In genomic region chr2:18318671-18319070, GRCm38 (mm10) we compare ENCODE assay signal across 26 mouse cellular contexts.
"Had no signal": no experiment of that assay in that cellular context is flagged by ENCODE, and none has a peak within 500 bp of the region (broad histone marks: within the 10 kb centered on the region; RNA-seq: fewer than 3 reads in every experiment).

No protein-coding gene starts in this region.

- H3K4me2 ChIP-seq: embryonic facial prominence, embryonic 12.5 days; embryonic facial prominence, embryonic 13.5 days; embryonic facial prominence, embryonic 15.5 days; forebrain, embryonic 12.5 days; forebrain, embryonic 13.5 days; forebrain, embryonic 15.5 days had no signal

- H3K27ac ChIP-seq: embryonic facial prominence, embryonic 10.5 days; embryonic facial prominence, embryonic 12.5 days; embryonic facial prominence, embryonic 13.5 days; embryonic facial prominence, embryonic 15.5 days; forebrain, embryonic 12.5 days; forebrain, embryonic 13.5 days; forebrain, embryonic 15.5 days; gastrocnemius, adult 2 months; heart, adult 2 months; heart, embryonic 10.5 days had no signal

- H3K9me3 ChIP-seq: embryonic facial prominence, embryonic 12.5 days; embryonic facial prominence, embryonic 13.5 days; forebrain, embryonic 15.5 days; heart, embryonic 10.5 days had no signal

- DNase-seq: cerebellum, adult 2 months; cerebellum, adult 8-10 months; cerebellum, adult 9-10 months; cerebellum, adult 9-11 months; cerebellum, postnatal 10 days; cerebellum, postnatal 14 days; cerebellum, postnatal 25 days; cerebellum, postnatal 36 days; embryo, embryonic 11 days; gastrocnemius, adult 2 months; gastrocnemius, postnatal 10 days; gastrocnemius, postnatal 14 days; gastrocnemius, postnatal 36 days; heart, adult 11 months; heart, adult 18-20 months; heart, adult 2 months had no signal

- H3K4me3 ChIP-seq: embryonic facial prominence, embryonic 10.5 days; embryonic facial prominence, embryonic 12.5 days; embryonic facial prominence, embryonic 13.5 days; embryonic facial prominence, embryonic 15.5 days; erythroblast, embryonic 14.5 days; forebrain, embryonic 10.5 days; forebrain, embryonic 12.5 days; forebrain, embryonic 13.5 days; forebrain, embryonic 15.5 days; gastrocnemius, adult 2 months; heart, adult 2 months; heart, embryonic 10.5 days had no signal

- ATAC-seq: forebrain, embryonic 15.5 days had no signal

- H3K9ac ChIP-seq: embryonic facial prominence, embryonic 12.5 days; embryonic facial prominence, embryonic 13.5 days; embryonic facial prominence, embryonic 15.5 days; forebrain, embryonic 12.5 days; forebrain, embryonic 13.5 days; forebrain, embryonic 15.5 days had no signal

- H3K36me3 ChIP-seq: embryonic facial prominence, embryonic 12.5 days; forebrain, embryonic 15.5 days had no signal

- H3K4me1 ChIP-seq: embryonic facial prominence, embryonic 12.5 days; embryonic facial prominence, embryonic 15.5 days had no signal

- H3K27me3 ChIP-seq: embryonic facial prominence, embryonic 12.5 days; embryonic facial prominence, embryonic 13.5 days; embryonic facial prominence, embryonic 15.5 days; forebrain, embryonic 12.5 days; forebrain, embryonic 13.5 days; forebrain, embryonic 15.5 days had no signal
